In genomic region chr13:44398613-44399369, GRCm38 (mm10) we compare ENCODE assay signal across 15 mouse cellular contexts.
A peak's percentile ranks its signal among the peaks of the same experiment; 100 is the strongest.
DNase-seq lines count a peak whose midpoint lies in the region; ATAC-seq lines count a peak whose summit lies in the region.
"Had no signal": no experiment of that assay in that cellular context is flagged by ENCODE, and none has a peak within 500 bp of the region (broad histone marks: within the 10 kb centered on the region; RNA-seq: fewer than 3 reads in every experiment).

No protein-coding gene starts in this region.

- no peak overlapping the region for H3K4me2 ChIP-seq in hindbrain, embryonic 14.5 days (replicated peaks)
- H3K4me2 ChIP-seq: neural tube, embryonic 12.5 days had no signal

- no peak overlapping the region for H3K9ac ChIP-seq in hindbrain, embryonic 14.5 days
- H3K9ac ChIP-seq: neural tube, embryonic 12.5 days had no signal

- no peaks in the 10 kb centered on the region for H3K9me3 ChIP-seq in hindbrain, embryonic 10.5 days
- no peaks in the 10 kb centered on the region for H3K9me3 ChIP-seq in hindbrain, embryonic 14.5 days (ENCODE audit: control insufficient read depth, low read length)
- H3K9me3 ChIP-seq: neural tube, embryonic 12.5 days had no signal

- no peak overlapping the region for H3K4me3 ChIP-seq in hindbrain, embryonic 10.5 days
- H3K4me3 ChIP-seq in hindbrain, embryonic 14.5 days (replicated peaks; ENCODE audit: low read length) = no peak overlapping the region
- H3K4me3 ChIP-seq: neural tube, embryonic 12.5 days had no signal

- 0 out of 2 replicates have a peak overlapping the region, but pooled peaks have one; percentile 23 for H3K27ac ChIP-seq in hindbrain, embryonic 10.5 days
- H3K27ac ChIP-seq in hindbrain, embryonic 14.5 days = no peak overlapping the region
- H3K27ac ChIP-seq: neural tube, embryonic 12.5 days had no signal

- no peaks in the 10 kb centered on the region for H3K27me3 ChIP-seq in hindbrain, embryonic 10.5 days (ENCODE audit: insufficient read depth, poor library complexity, severe bottlenecking)
- H3K27me3 ChIP-seq in hindbrain, embryonic 14.5 days (ENCODE audit: control insufficient read depth, insufficient read depth, low read length) = no peaks in the 10 kb centered on the region
- H3K27me3 ChIP-seq: neural tube, embryonic 12.5 days had no signal

- DNase-seq in hindbrain, embryonic 10.5 days (ENCODE audit: low spot score) = no peak
- DNase-seq in hindbrain, embryonic 14.5 days (ENCODE audit: low spot score) = no peak
- peak; percentile 64 to 66 for DNase-seq in right cerebral cortex, adult 2 months (ENCODE audit: low spot score in 2 of 2)
- no peak for DNase-seq in right cerebral cortex, postnatal 10 days (ENCODE audit: low spot score in 2 of 2)
- DNase-seq in left cerebral cortex, adult 9 months (ENCODE audit: low spot score in 2 of 2) = peak; percentile 18 to 77
- DNase-seq in gastrocnemius, postnatal 4 days (ENCODE audit: low spot score in 2 of 2) = no peak
- no peak for DNase-seq in adrenal gland, postnatal 36 days
- DNase-seq in gastrocnemius, postnatal 10 days = no peak
- DNase-seq: gastrocnemius, postnatal 25 days; heart, postnatal 36 days; kidney, adult 9 months; layer of hippocampus, postnatal 36 days; lung, adult 18-20 months; thymus, adult 18-20 months had no signal

- H3K4me1 ChIP-seq in hindbrain, embryonic 10.5 days (replicated peaks) = peaks cover 13% of the 10 kb centered on the region
- no peaks in the 10 kb centered on the region; the same call in 1 of the 2 replicates for H3K4me1 ChIP-seq in hindbrain, embryonic 14.5 days (replicated peaks; ENCODE audit: control insufficient read depth, insufficient read depth, low read length)
- H3K4me1 ChIP-seq: neural tube, embryonic 12.5 days had no signal

- WGBS in hindbrain, embryonic 10.5 days = 84% methylated on average over 15 of the region's 15 CpGs
- 82% methylated on average over 15 of the region's 15 CpGs for WGBS in hindbrain, embryonic 14.5 days

- no peaks in the 10 kb centered on the region for H3K36me3 ChIP-seq in hindbrain, embryonic 10.5 days
- no peaks in the 10 kb centered on the region for H3K36me3 ChIP-seq in hindbrain, embryonic 14.5 days (replicated peaks; ENCODE audit: control insufficient read depth, insufficient read depth)
- H3K36me3 ChIP-seq: neural tube, embryonic 12.5 days had no signal

- no peak for ATAC-seq in hindbrain, embryonic 14.5 days (ENCODE audit: low FRiP score)

Comparison
In these comparisons a context has a peak if more than half of its experiments do, and no peak if none do; other contexts are left out.
1. DNase-seq: peak in right cerebral cortex, adult 2 months (2 of 2) and left cerebral cortex, adult 9 months (2 of 2); none in hindbrain, embryonic 10.5 days (single experiment), hindbrain, embryonic 14.5 days (single experiment), right cerebral cortex, postnatal 10 days (0 of 2), gastrocnemius, postnatal 4 days (0 of 2), adrenal gland, postnatal 36 days (0 of 2) and gastrocnemius, postnatal 10 days (single experiment).